Mouse (Mus musculus) midbrain, embryonic 16.5 days (tissue): ENCODE measurements around the gene Slc25a24. TPM values are rescaled to one million over a fixed set of nuclear protein-coding genes. Genes with fewer than 3 reads are reported as not detected.

Source experiments
- ATAC-seq: fragments of 200-750 bp; cut with Nextera tagmentation; 2 replicates; pipeline ENCODE4 v1.8.0; 2017; ENCODE audit warnings: moderate TSS enrichment
- H3K27ac ChIP-seq: fragments of 300-500 bp; sonication (generic); 2 replicates; pipeline ENCODE4 v1.5.1; 2014; ENCODE audit warnings: mild to moderate bottlenecking, low read length, mixed read lengths
- H3K27me3 ChIP-seq: fragments of 300-500 bp; sonication (generic); 2 replicates; pipeline ENCODE4 v1.6.1; 2014; ENCODE audit warnings: low read depth, low read length, mixed read lengths; ENCODE audit not compliant: control insufficient read depth, insufficient read depth
- H3K36me3 ChIP-seq: fragments of 300-500 bp; sonication (generic); 2 replicates; pipeline ENCODE4 v1.6.1; 2014; ENCODE audit warnings: mild to moderate bottlenecking, low read length, moderate library complexity, mixed read lengths; ENCODE audit not compliant: control insufficient read depth, insufficient read depth
- H3K4me1 ChIP-seq: fragments of 300-500 bp; sonication (generic); 2 replicates; pipeline ENCODE4 v1.6.1; 2014; ENCODE audit warnings: mild to moderate bottlenecking, low read length, mixed read lengths; ENCODE audit not compliant: control insufficient read depth, insufficient read depth
- H3K4me2 ChIP-seq: fragments of 300-500 bp; sonication (generic); 2 replicates; pipeline ENCODE4 v1.6.1; 2014; ENCODE audit warnings: mild to moderate bottlenecking, low read length, mixed read lengths
- H3K4me3 ChIP-seq: fragments of 300-500 bp; sonication (generic); 2 replicates; pipeline ENCODE4 v1.5.1; 2014; ENCODE audit warnings: low read depth, mild to moderate bottlenecking, low read length, moderate library complexity, mixed read lengths
- H3K9ac ChIP-seq: fragments of 300-500 bp; sonication (generic); 2 replicates; pipeline ENCODE4 v1.6.1; 2014; ENCODE audit warnings: low read depth, low read length, mixed read lengths
- H3K9me3 ChIP-seq: fragments of 300-500 bp; sonication (generic); replicated peaks from 2 replicates; pipeline ENCODE4 v1.6.1; 2014; ENCODE audit warnings: mild to moderate bottlenecking, low read length, mixed read lengths; ENCODE audit not compliant: control insufficient read depth, poor library complexity, severe bottlenecking
- WGBS: fragments of 180-500 bp; shearing (Covaris S2); extraction: QIAGEN DNeasy Blood & Tissue Kit; methylation state at CpG from one replicate; pipeline ENCODE4 v1.1.7; 2014; 5-methylcytosine and 5-hydroxymethylcytosine counted together
- polyA plus RNA-seq: library from polyadenylated mRNA; unstranded; fragments of >200 nt; fragmentation: Nextera tagmentation; extraction: Ambion mirVana; gene quantifications from 2 replicates; pipeline ENCODE4 v1.2.1, GENCODE M21; 2015

Slc25a24 gene
- polyA plus RNA-seq, 1 experiment from 2014 or later: 4.3 TPM

- Histone ChIP-seq H3K9me3 (0 out of 2 replicates have a peak, but pooled peaks cover 2% of the 10 kb centered on the region), H3K4me2 (no peak overlapping the region; the same call in 1 of the 2 replicates), H3K9ac (no peak overlapping the region), H3K36me3 (no peaks in the 10 kb centered on the region; the same call in 1 of the 2 replicates), H3K27ac (no peak overlapping the region), H3K4me1 (peaks cover 11% of the 10 kb centered on the region), H3K27me3 (no peaks in the 10 kb centered on the region), H3K4me3 (no peak overlapping the region)
- WGBS: 61% methylated on average over 4 of the region's 4 CpGs
- ATAC-seq: no peak
These were observed 1.1 kb downstream of the Slc25a24 start for GRCm38 (mm10) chr3:109124091-109124490.

DNA sequence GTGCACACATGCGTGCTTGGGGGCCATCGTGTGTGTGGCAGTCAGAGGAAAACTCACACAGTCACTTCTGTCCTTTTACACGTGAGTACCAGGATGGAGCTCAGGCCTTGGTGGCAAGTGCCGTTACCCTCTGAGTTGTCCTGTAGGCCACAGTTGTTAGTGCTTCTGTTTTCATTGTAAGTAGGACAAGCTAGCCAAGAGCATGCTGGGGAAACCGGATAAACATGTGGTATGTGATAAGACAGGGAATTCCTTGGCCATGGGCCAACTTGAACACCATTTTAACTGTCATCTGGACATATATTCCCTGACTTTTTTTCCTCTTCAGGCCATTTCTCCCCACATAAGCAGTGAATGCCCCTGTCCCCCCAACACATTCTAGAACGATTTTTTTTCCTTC is 2.6 kb downstream of the Slc25a24 start:
- 0 out of 2 replicates have a peak, but pooled peaks cover 2% of the 10 kb centered on the region for H3K9me3 ChIP-seq
- H3K36me3 ChIP-seq: no peaks in the 10 kb centered on the region; the same call in 1 of the 2 replicates
- H3K4me1 ChIP-seq: peaks cover 11% of the 10 kb centered on the region
- H3K9ac ChIP-seq: no peak overlapping the region
- no peak overlapping the region for H3K4me2 ChIP-seq
- no peak for ATAC-seq
- H3K27ac ChIP-seq: no peak overlapping the region
- no peaks in the 10 kb centered on the region for H3K27me3 ChIP-seq
- H3K4me3 ChIP-seq: no peak overlapping the region
- 86% methylated on average over 6 of the region's 6 CpGs for WGBS

GRCm38 (mm10) chr3:109129768-109130167 is 6.8 kb downstream of the Slc25a24 start:
- no peak overlapping the region for H3K4me2 ChIP-seq
- H3K4me1 ChIP-seq: no peaks in the 10 kb centered on the region
- no peak for ATAC-seq
- 75% methylated on average over 5 of the region's 5 CpGs for WGBS
- H3K9ac ChIP-seq: no peak overlapping the region
- H3K27me3 ChIP-seq: no peaks in the 10 kb centered on the region
- no peaks in the 10 kb centered on the region; the same call in 1 of the 2 replicates for H3K36me3 ChIP-seq
- H3K27ac ChIP-seq: no peak overlapping the region
- H3K4me3 ChIP-seq: no peak overlapping the region
- peaks cover 4% of the 10 kb centered on the region for H3K9me3 ChIP-seq

- ATAC-seq: no peak
- Histone ChIP-seq H3K4me2 (no peak overlapping the region), H3K9ac (no peak overlapping the region), H3K27ac (no peak overlapping the region), H3K4me1 (no peaks in the 10 kb centered on the region), H3K27me3 (no peaks in the 10 kb centered on the region), H3K36me3 (no peaks in the 10 kb centered on the region), H3K9me3 (peaks cover 4% of the 10 kb centered on the region), H3K4me3 (no peak overlapping the region)
- 89% methylated on average over 4 of the region's 4 CpGs for WGBS
These were observed 10.0 kb downstream of the Slc25a24 start for GRCm38 (mm10) chr3:109132966-109133365.

DNA sequence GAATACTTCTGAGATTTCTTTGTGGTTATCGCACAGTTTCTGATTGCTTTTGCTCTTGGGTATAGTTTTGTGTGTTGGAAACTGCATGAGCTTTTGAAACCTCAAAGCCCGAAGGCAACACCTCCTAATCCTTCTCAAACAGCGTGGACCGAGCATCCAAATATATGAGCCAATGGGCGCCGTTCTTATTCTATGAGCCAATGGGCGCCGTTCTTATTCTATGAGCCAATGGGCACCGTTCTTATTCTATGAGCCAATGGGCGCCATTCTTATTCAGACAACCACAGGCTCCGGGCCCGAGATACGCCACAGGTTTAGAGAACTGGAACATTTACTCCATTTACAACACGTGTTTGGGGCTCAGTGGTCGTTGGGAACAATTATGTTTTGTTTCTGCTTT is 11.1 kb downstream of the Slc25a24 start:
- WGBS: 96% methylated on average over 15 of the region's 15 CpGs

DNA sequence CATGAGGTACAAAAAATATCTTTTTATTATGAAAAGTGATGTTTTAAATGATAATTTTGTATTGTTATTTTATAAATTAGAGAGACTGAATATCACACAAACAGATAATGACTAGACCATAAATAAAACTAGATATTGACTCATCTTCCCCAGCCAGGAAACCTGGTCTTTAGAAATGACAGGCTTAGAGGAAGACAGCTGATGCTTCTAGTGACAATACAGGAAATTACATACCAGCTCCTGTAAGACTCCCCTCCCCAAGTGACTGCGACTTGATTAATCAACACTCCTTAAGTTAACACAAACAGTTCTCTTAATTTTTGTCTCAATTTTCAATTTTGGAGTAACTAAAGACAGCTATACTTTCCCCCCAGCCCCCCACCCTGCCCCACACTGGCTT is 12.4 kb downstream of the Slc25a24 start:
- Histone ChIP-seq H3K4me3 (no peak overlapping the region), H3K27ac (no peak overlapping the region), H3K4me2 (no peak overlapping the region), H3K4me1 (no peaks in the 10 kb centered on the region), H3K36me3 (no peaks in the 10 kb centered on the region), H3K9me3 (peaks cover 4% of the 10 kb centered on the region), H3K9ac (no peak overlapping the region), H3K27me3 (no peaks in the 10 kb centered on the region)
- 90% methylated on average over 1 of the region's 1 CpGs for WGBS
- no peak for ATAC-seq

More for the DNA sequence above, 11.1 kb downstream of the Slc25a24 start:
- Histone ChIP-seq H3K27ac (no peak overlapping the region), H3K27me3 (no peaks in the 10 kb centered on the region), H3K4me1 (no peaks in the 10 kb centered on the region), H3K4me2 (no peak overlapping the region), H3K9me3 (peaks cover 4% of the 10 kb centered on the region), H3K4me3 (no peak overlapping the region), H3K9ac (no peak overlapping the region), H3K36me3 (no peaks in the 10 kb centered on the region)
- ATAC-seq: no peak

DNA sequence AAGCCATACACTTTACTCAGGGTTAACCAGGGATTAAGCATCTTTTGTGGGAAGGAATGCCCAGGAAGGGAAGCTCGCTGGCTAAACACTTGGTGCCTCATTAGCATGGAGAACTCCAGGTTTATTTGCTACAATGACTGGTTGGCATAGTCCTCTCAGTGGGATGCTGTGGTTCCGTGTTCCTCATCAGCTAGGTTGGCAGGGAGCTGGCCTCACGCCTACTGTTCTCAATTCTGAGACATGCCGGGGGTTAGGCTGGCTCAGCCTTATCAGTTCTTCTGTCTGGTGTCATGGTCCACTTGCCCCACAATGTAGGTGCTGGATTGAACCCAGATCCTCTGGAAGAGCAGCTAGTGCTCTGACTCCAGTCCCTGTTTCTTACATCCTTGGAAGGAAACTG is 29.6 kb downstream of the Slc25a24 start:
- H3K9me3 ChIP-seq: no peaks in the 10 kb centered on the region
- no peak overlapping the region for H3K4me3 ChIP-seq
- no peak overlapping the region for H3K4me2 ChIP-seq
- no peak overlapping the region for H3K9ac ChIP-seq
- no peaks in the 10 kb centered on the region for H3K4me1 ChIP-seq
- H3K36me3 ChIP-seq: no peaks in the 10 kb centered on the region
- no peak overlapping the region for H3K27ac ChIP-seq
- no peaks in the 10 kb centered on the region for H3K27me3 ChIP-seq
- 78% methylated on average over 4 of the region's 4 CpGs for WGBS
- ATAC-seq: no peak

GRCm38 (mm10) chr3:109153410-109153809 is 30.5 kb downstream of the Slc25a24 start:
- no peak for ATAC-seq
- no peak overlapping the region for H3K27ac ChIP-seq
- H3K27me3 ChIP-seq: no peaks in the 10 kb centered on the region
- H3K4me3 ChIP-seq: no peak overlapping the region
- H3K9ac ChIP-seq: no peak overlapping the region
- H3K4me2 ChIP-seq: no peak overlapping the region
- no peaks in the 10 kb centered on the region for H3K9me3 ChIP-seq
- H3K36me3 ChIP-seq: no peaks in the 10 kb centered on the region
- no peaks in the 10 kb centered on the region for H3K4me1 ChIP-seq
- 94% methylated on average over 6 of the region's 6 CpGs for WGBS

GRCm38 (mm10) chr3:109155926-109156669 is 33.1 kb downstream of the Slc25a24 start:
- WGBS: 95% methylated on average over 4 of the region's 4 CpGs

More at GRCm38 (mm10) chr3:109155926-109156669, 33.1 kb downstream of the Slc25a24 start:
- Histone ChIP-seq H3K4me1 (no peaks in the 10 kb centered on the region), H3K9me3 (no peaks in the 10 kb centered on the region), H3K4me3 (no peak overlapping the region), H3K36me3 (no peaks in the 10 kb centered on the region), H3K27me3 (no peaks in the 10 kb centered on the region), H3K9ac (no peak overlapping the region), H3K4me2 (no peak overlapping the region), H3K27ac (no peak overlapping the region)
- no peak for ATAC-seq
